Mouse (Mus musculus) heart, embryonic 13.5 days (tissue): ENCODE measurements around the gene Fam53b. TPM values are rescaled to one million over a fixed set of nuclear protein-coding genes. Genes with fewer than 3 reads are reported as not detected.

Experiments
- ATAC-seq: fragments of 200-750 bp; cut with Nextera tagmentation; 2 replicates; pipeline ENCODE4 v1.8.0; 2017; ENCODE audit warnings: moderate TSS enrichment; ENCODE audit not compliant: insufficient number of reproducible peaks, low FRiP score, low TSS enrichment; ENCODE audit errors: extremely low read depth
- H3K27ac ChIP-seq: fragments of 300-500 bp; sonication (generic); replicated peaks from 2 replicates; pipeline ENCODE4 v1.5.1; 2015; ENCODE audit warnings: moderate library complexity, mild to moderate bottlenecking, inconsistent platforms
- H3K27me3 ChIP-seq: fragments of 300-500 bp; sonication (generic); replicated peaks from 2 replicates; pipeline ENCODE4 v1.6.1; 2015; ENCODE audit warnings: mild to moderate bottlenecking, inconsistent platforms
- H3K36me3 ChIP-seq: fragments of 300-500 bp; sonication (generic); 2 replicates; pipeline ENCODE4 v1.6.1; 2015; ENCODE audit warnings: mild to moderate bottlenecking, inconsistent platforms
- H3K4me1 ChIP-seq: fragments of 300-500 bp; sonication (generic); 2 replicates; pipeline ENCODE4 v1.6.1; 2015; ENCODE audit warnings: inconsistent platforms
- H3K4me2 ChIP-seq: fragments of 300-500 bp; sonication (generic); 2 replicates; pipeline ENCODE4 v1.6.1; 2015; ENCODE audit warnings: inconsistent platforms, mild to moderate bottlenecking, moderate library complexity
- H3K4me3 ChIP-seq: fragments of 300-500 bp; sonication (generic); 2 replicates; pipeline ENCODE4 v1.5.1; 2015; ENCODE audit warnings: moderate library complexity, mild to moderate bottlenecking, inconsistent platforms
- H3K9ac ChIP-seq: fragments of 300-500 bp; sonication (generic); 2 replicates; pipeline ENCODE4 v1.6.1; 2015; ENCODE audit warnings: inconsistent platforms, mild to moderate bottlenecking, moderate library complexity
- H3K9me3 ChIP-seq: fragments of 300-500 bp; sonication (generic); 2 replicates; pipeline ENCODE4 v1.6.1; 2016; ENCODE audit warnings: inconsistent platforms
- WGBS: fragments of 180-500 bp; shearing (Covaris S2); methylation state at CpG from one replicate; pipeline ENCODE4 v1.1.7; 2015; ENCODE audit warnings: mixed read lengths; 5-methylcytosine and 5-hydroxymethylcytosine counted together
- polyA plus RNA-seq: library from polyadenylated mRNA; unstranded; fragments of >200 nt; fragmentation: Nextera tagmentation; extraction: Ambion mirVana; gene quantifications from 2 replicates; pipeline ENCODE4 v1.2.1, GENCODE M21; 2015

Fam53b gene
- polyA plus RNA-seq, 1 experiment from 2014 or later: 12.5 TPM

- Histone ChIP-seq H3K9me3 (no peaks in the 10 kb centered on the region), H3K4me2 (no peak overlapping the region), H3K27ac (no peak overlapping the region), H3K36me3 (peaks cover 32% of the 10 kb centered on the region), H3K4me3 (no peak overlapping the region), H3K27me3 (no peaks in the 10 kb centered on the region), H3K9ac (no peak overlapping the region), H3K4me1 (peaks cover 30% of the 10 kb centered on the region)
- 84% methylated on average over 5 of the region's 5 CpGs for WGBS
- no peak for ATAC-seq
Measured at GRCm38 (mm10) chr7:132763911-132764310, 49.8 kb downstream of the Fam53b start.

- WGBS: 92% methylated on average over 6 of the region's 6 CpGs
- ATAC-seq: no peak
- no peak overlapping the region for H3K4me3 ChIP-seq
- no peaks in the 10 kb centered on the region for H3K27me3 ChIP-seq
- H3K4me1 ChIP-seq: peaks cover 30% of the 10 kb centered on the region
- no peak overlapping the region for H3K27ac ChIP-seq
- no peaks in the 10 kb centered on the region for H3K9me3 ChIP-seq
- H3K9ac ChIP-seq: no peak overlapping the region
- peaks cover 32% of the 10 kb centered on the region for H3K36me3 ChIP-seq
- H3K4me2 ChIP-seq: no peak overlapping the region
Measured at GRCm38 (mm10) chr7:132763351-132763750, 50.3 kb downstream of the Fam53b start.

- ATAC-seq: no peak
- H3K9me3 ChIP-seq: no peaks in the 10 kb centered on the region
- H3K9ac ChIP-seq: no peak overlapping the region
- H3K36me3 ChIP-seq: peaks cover 50% of the 10 kb centered on the region
- no peak overlapping the region for H3K4me3 ChIP-seq
- no peak overlapping the region for H3K4me2 ChIP-seq
- peaks cover 23% of the 10 kb centered on the region for H3K4me1 ChIP-seq
- no peaks in the 10 kb centered on the region for H3K27me3 ChIP-seq
- 70% methylated on average over 2 of the region's 2 CpGs for WGBS
- no peak overlapping the region for H3K27ac ChIP-seq
Measured at GRCm38 (mm10) chr7:132761409-132761808, 52.3 kb downstream of the Fam53b start.

GRCm38 (mm10) chr7:132760589-132761180 is 53.0 kb downstream of the Fam53b start:
- H3K4me2 ChIP-seq: no peak overlapping the region

GRCm38 (mm10) chr7:132759926-132760325 is 53.8 kb downstream of the Fam53b start:
- Histone ChIP-seq H3K4me1 (peaks cover 22% of the 10 kb centered on the region), H3K9ac (no peak overlapping the region), H3K27me3 (no peaks in the 10 kb centered on the region), H3K27ac (no peak overlapping the region), H3K4me3 (no peak overlapping the region), H3K9me3 (no peaks in the 10 kb centered on the region), H3K4me2 (no peak overlapping the region), H3K36me3 (peaks cover 50% of the 10 kb centered on the region)
- 88% methylated on average over 6 of the region's 6 CpGs for WGBS
- no peak for ATAC-seq

More at GRCm38 (mm10) chr7:132760589-132761180, 53.0 kb downstream of the Fam53b start:
- Histone ChIP-seq H3K9ac (no peak overlapping the region), H3K9me3 (no peaks in the 10 kb centered on the region), H3K36me3 (peaks cover 50% of the 10 kb centered on the region), H3K4me3 (no peak overlapping the region), H3K27me3 (no peaks in the 10 kb centered on the region), H3K4me1 (peaks cover 22% of the 10 kb centered on the region), H3K27ac (no peak overlapping the region)
- ATAC-seq: no peak
- 88% methylated on average over 6 of the region's 6 CpGs for WGBS

GRCm38 (mm10) chr7:132759405-132759891 is 54.2 kb downstream of the Fam53b start:
- H3K36me3 ChIP-seq: peaks cover 49% of the 10 kb centered on the region
- no peak overlapping the region for H3K4me3 ChIP-seq
- H3K9ac ChIP-seq: no peak overlapping the region
- peaks cover 23% of the 10 kb centered on the region for H3K4me1 ChIP-seq
- H3K4me2 ChIP-seq: no peak overlapping the region
- no peaks in the 10 kb centered on the region for H3K27me3 ChIP-seq
- no peaks in the 10 kb centered on the region for H3K9me3 ChIP-seq
- no peak for ATAC-seq
- WGBS: 91% methylated on average over 22 of the region's 22 CpGs
- H3K27ac ChIP-seq: no peak overlapping the region

- no peak for ATAC-seq
- Histone ChIP-seq H3K9ac (no peak overlapping the region), H3K36me3 (peaks cover 43% of the 10 kb centered on the region), H3K4me1 (peaks cover 28% of the 10 kb centered on the region), H3K27ac (no peak overlapping the region), H3K4me2 (no peak overlapping the region), H3K4me3 (no peak overlapping the region), H3K9me3 (no peaks in the 10 kb centered on the region), H3K27me3 (no peaks in the 10 kb centered on the region)
- 82% methylated on average over 5 of the region's 5 CpGs for WGBS
Measured at GRCm38 (mm10) chr7:132758875-132759274, 54.8 kb downstream of the Fam53b start.

GRCm38 (mm10) chr7:132756325-132756724 is 57.4 kb downstream of the Fam53b start:
- Histone ChIP-seq H3K9me3 (no peaks in the 10 kb centered on the region), H3K4me2 (no peak overlapping the region), H3K36me3 (peaks cover 36% of the 10 kb centered on the region), H3K27me3 (no peaks in the 10 kb centered on the region), H3K27ac (no peak overlapping the region), H3K4me1 (peaks cover 39% of the 10 kb centered on the region), H3K4me3 (no peak overlapping the region), H3K9ac (no peak overlapping the region)
- 82% methylated on average over 5 of the region's 5 CpGs for WGBS
- no peak for ATAC-seq

- H3K4me1 ChIP-seq: peaks cover 42% of the 10 kb centered on the region
- H3K4me2 ChIP-seq: no peak overlapping the region
- no peak overlapping the region for H3K4me3 ChIP-seq
- 24% methylated on average over 3 of the region's 3 CpGs for WGBS
- no peaks in the 10 kb centered on the region for H3K27me3 ChIP-seq
- no peaks in the 10 kb centered on the region for H3K9me3 ChIP-seq
- peak overlapping the region; percentile 69 for H3K27ac ChIP-seq
- H3K36me3 ChIP-seq: peaks cover 34% of the 10 kb centered on the region
- peak overlapping the region; percentile 40 for H3K9ac ChIP-seq
- no peak; the same call in 1 of the 2 replicates for ATAC-seq
Measured at GRCm38 (mm10) chr7:132754389-132754750, 59.3 kb downstream of the Fam53b start.

- Histone ChIP-seq H3K9ac (peak overlapping the region; percentile 40), H3K27ac (peak overlapping the region; percentile 69), H3K27me3 (no peaks in the 10 kb centered on the region), H3K36me3 (peaks cover 29% of the 10 kb centered on the region), H3K4me2 (no peak overlapping the region), H3K4me3 (no peak overlapping the region), H3K4me1 (peaks cover 42% of the 10 kb centered on the region), H3K9me3 (no peaks in the 10 kb centered on the region)
- no peak for ATAC-seq
- WGBS: 56% methylated on average over 4 of the region's 4 CpGs
Measured at GRCm38 (mm10) chr7:132753518-132754388, 59.9 kb downstream of the Fam53b start.

- Histone ChIP-seq H3K27ac (peak overlapping the region; percentile 43; the same call in 1 of the 2 replicates), H3K9me3 (no peaks in the 10 kb centered on the region), H3K9ac (no peak overlapping the region), H3K36me3 (peaks cover 9% of the 10 kb centered on the region), H3K4me2 (no peak overlapping the region), H3K4me3 (no peak overlapping the region), H3K27me3 (no peaks in the 10 kb centered on the region), H3K4me1 (peaks cover 50% of the 10 kb centered on the region)
- 24% methylated on average over 2 of the region's 2 CpGs for WGBS
- ATAC-seq: no peak
Measured at GRCm38 (mm10) chr7:132751716-132752115, 62.0 kb downstream of the Fam53b start.
